Mouse (Mus musculus): ENCODE measurements at regions not wholly inside any gene's neighbourhood (a gene's known extent, or its start where the extent isn't known, plus 50 kb on each side); places are given as distances from the start of the nearest gene placed in this dataset.

DNA sequence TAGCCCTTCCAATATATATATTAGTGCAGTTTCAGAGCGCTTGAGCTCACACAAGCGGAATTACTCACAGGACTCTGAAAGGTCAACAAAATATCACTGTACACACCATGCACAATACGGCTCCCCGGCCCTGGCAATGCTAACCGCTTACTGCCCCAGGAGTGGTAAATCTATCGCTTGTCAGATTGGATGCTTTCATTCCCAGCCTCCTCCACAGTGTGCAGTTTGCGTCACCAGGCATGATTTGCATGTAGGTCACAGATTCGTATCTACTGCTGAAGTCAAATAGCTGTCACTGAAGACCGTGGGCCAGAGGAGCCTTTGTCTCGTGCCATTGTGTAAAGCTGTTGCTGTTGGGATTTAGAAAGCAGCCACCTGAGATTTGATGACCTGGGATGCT, 60.1 kb downstream of the Ccdc115 start:
- peak in 1 of 2 experiments; percentile 13 for DNase-seq (ENCODE audit: extremely low spot score in 1 of 2, low spot score in 1 of 2)

- DNase-seq (ENCODE audit: extremely low spot score in 1 of 2, low spot score in 1 of 2) = no peak
Observed at GRCm38 (mm10) chr1:34377836-34378235, 61.6 kb downstream of the Ccdc115 start.

DNA sequence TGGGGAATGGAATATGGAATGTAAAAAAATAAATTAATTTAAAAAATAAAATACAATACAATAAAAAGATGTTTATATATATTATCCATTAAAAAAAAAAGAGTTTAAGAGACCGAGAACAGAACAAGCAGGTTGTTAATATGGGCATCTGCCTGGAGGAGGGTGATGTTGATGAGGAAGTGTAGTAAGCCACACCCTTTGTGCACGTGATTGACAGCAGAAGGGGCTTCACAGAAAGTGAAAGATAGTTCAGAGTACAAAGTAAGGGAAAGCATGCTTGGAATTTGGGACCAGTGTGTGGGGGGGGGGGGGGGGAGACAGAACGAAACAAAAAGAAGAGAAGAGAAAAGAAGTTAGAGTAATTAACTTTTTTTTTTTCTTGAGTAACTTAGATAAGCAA, 64.0 kb downstream of the Ccdc115 start:
- DNase-seq (ENCODE audit: extremely low spot score in 1 of 2, low spot score in 1 of 2) = no peak

GRCm38 (mm10) chr1:34371681-34372080, 67.8 kb downstream of the Ccdc115 start:
- no peak for DNase-seq (ENCODE audit: extremely low spot score in 1 of 2, low spot score in 1 of 2)

Data from frontal cortex, adult 2 months (tissue).